8 mouse cellular contexts compared by ENCODE assay signal in genomic region chr2:93046509-93046835, GRCm38 (mm10). TPM values are rescaled to one million over a fixed set of nuclear protein-coding genes. Genes with fewer than 3 reads are reported as not detected.
A peak's percentile ranks its signal among the peaks of the same experiment; 100 is the strongest.
DNase-seq lines count a peak whose midpoint lies in the region; ATAC-seq and TF ChIP-seq lines count a peak whose summit lies in the region.

No protein-coding gene starts in this region.

- ATAC-seq in kidney, embryonic 15.5 days (replicated peaks; ENCODE audit: low FRiP score), result no peak
- no peak for ATAC-seq in hindbrain, embryonic 14.5 days (ENCODE audit: low FRiP score)
- no peak for ATAC-seq in midbrain, embryonic 14.5 days (ENCODE audit: low FRiP score, low TSS enrichment)
- ATAC-seq in erythroid progenitor cell, adult 5-6 weeks (replicated peaks; ENCODE audit: low FRiP score, poor library complexity, severe bottlenecking), result no peak

- TF ChIP-seq CTCF in bone marrow macrophage, adult 2 months (IDR thresholded peaks at IDR 0.05; ENCODE audit: low read depth, low read length), result no peak

- peak overlapping the region; percentile 94 for H3K27ac ChIP-seq in kidney, embryonic 15.5 days
- no peak overlapping the region for H3K27ac ChIP-seq in bone marrow macrophage, adult 2 months (ENCODE audit: insufficient read depth, low read depth, low read length)
- peak overlapping the region; percentile 93; the same call in 1 of the 2 replicates for H3K27ac ChIP-seq in hindbrain, embryonic 14.5 days
- no peak overlapping the region for H3K27ac ChIP-seq in midbrain, embryonic 14.5 days (replicated peaks; ENCODE audit: low read depth, low read length)

- H3K9ac ChIP-seq in kidney, embryonic 15.5 days, result peak overlapping the region; percentile 97
- H3K9ac ChIP-seq in hindbrain, embryonic 14.5 days, result peak overlapping the region; percentile 92; the same call in 1 of the 2 replicates
- no peak overlapping the region for H3K9ac ChIP-seq in midbrain, embryonic 14.5 days (replicated peaks; ENCODE audit: low read length)

- peak overlapping the region; percentile 86 for H3K4me3 ChIP-seq in kidney, embryonic 15.5 days (replicated peaks)
- peak overlapping the region; percentile 56; the same call in 1 of the 2 replicates for H3K4me3 ChIP-seq in bone marrow macrophage, adult 2 months (ENCODE audit: insufficient read depth, low read length)
- peak overlapping the region; percentile 70 for H3K4me3 ChIP-seq in hindbrain, embryonic 14.5 days (replicated peaks; ENCODE audit: low read length)
- peak overlapping the region; percentile 45 for H3K4me3 ChIP-seq in midbrain, embryonic 14.5 days (replicated peaks; ENCODE audit: low read depth, low read length)

- 0 out of 2 replicates have a peak, but pooled peaks cover 8% of the 10 kb centered on the region for H3K36me3 ChIP-seq in kidney, embryonic 15.5 days
- H3K36me3 ChIP-seq in hindbrain, embryonic 14.5 days (replicated peaks; ENCODE audit: control insufficient read depth, insufficient read depth), result no peaks in the 10 kb centered on the region
- H3K36me3 ChIP-seq in midbrain, embryonic 14.5 days (ENCODE audit: control insufficient read depth, insufficient read depth, low read length), result no peaks in the 10 kb centered on the region

- no peaks in the 10 kb centered on the region for H3K27me3 ChIP-seq in kidney, embryonic 15.5 days
- H3K27me3 ChIP-seq in hindbrain, embryonic 14.5 days (ENCODE audit: control insufficient read depth, insufficient read depth, low read length), result no peaks in the 10 kb centered on the region
- no peaks in the 10 kb centered on the region for H3K27me3 ChIP-seq in midbrain, embryonic 14.5 days (ENCODE audit: control insufficient read depth, insufficient read depth, low read length)

- no peak for DNase-seq in kidney, adult 8-10 months
- DNase-seq in hindbrain, embryonic 14.5 days (ENCODE audit: low spot score), result no peak
- DNase-seq in midbrain, embryonic 14.5 days, result no peak
- DNase-seq in urinary bladder, postnatal 4 days (ENCODE audit: low spot score in 2 of 2), result no peak
- no peak for DNase-seq in gastrocnemius, postnatal 25 days

- no peaks in the 10 kb centered on the region for H3K9me3 ChIP-seq in kidney, embryonic 15.5 days (replicated peaks)
- H3K9me3 ChIP-seq in hindbrain, embryonic 14.5 days (ENCODE audit: control insufficient read depth, low read length), result no peaks in the 10 kb centered on the region
- H3K9me3 ChIP-seq in midbrain, embryonic 14.5 days (ENCODE audit: control insufficient read depth, low read length), result no peaks in the 10 kb centered on the region

- no peak for TF ChIP-seq POLR2A in bone marrow macrophage, adult 2 months (IDR thresholded peaks at IDR 0.05; ENCODE audit: borderline replicate concordance, low read depth, low read length)

- 15% methylated on average over 5 of the region's 5 CpGs for WGBS in kidney, embryonic 15.5 days
- 17% methylated on average over 5 of the region's 5 CpGs for WGBS in hindbrain, embryonic 14.5 days
- 21% methylated on average over 5 of the region's 5 CpGs for WGBS in midbrain, embryonic 14.5 days

- H3K4me1 ChIP-seq in kidney, embryonic 15.5 days, result peaks cover 48% of the 10 kb centered on the region
- H3K4me1 ChIP-seq in bone marrow macrophage, adult 2 months (ENCODE audit: control insufficient read depth, insufficient read depth, low read length), result no peaks in the 10 kb centered on the region
- peaks cover 20% of the 10 kb centered on the region for H3K4me1 ChIP-seq in hindbrain, embryonic 14.5 days (replicated peaks; ENCODE audit: control insufficient read depth, insufficient read depth, low read length)
- H3K4me1 ChIP-seq in midbrain, embryonic 14.5 days (ENCODE audit: control insufficient read depth, insufficient read depth, low read length), result peaks cover 14% of the 10 kb centered on the region

- H3K4me2 ChIP-seq in kidney, embryonic 15.5 days, result peak overlapping the region; percentile 66
- peak overlapping the region; percentile 86 for H3K4me2 ChIP-seq in hindbrain, embryonic 14.5 days (replicated peaks)
- peak overlapping the region; percentile 66 for H3K4me2 ChIP-seq in midbrain, embryonic 14.5 days (ENCODE audit: low read length)

RNA-seq across cellular contexts. Expression of gene Prdm11, which starts 0.5 kb away (rescaled TPM):
- 5.5 and 7.1 TPM in 2 replicates for polyA plus RNA-seq in kidney, embryonic 15.5 days (2015; fragmentation: Nextera tagmentation; extraction: Ambion mirVana)
- 2.1 and 2.9 TPM in 2 replicates for polyA plus RNA-seq in bone marrow macrophage, adult 2 months (2012; ENCODE audit: insufficient read depth, insufficient read length, missing spikeins)
- 1.8 and 2.5 TPM in 2 replicates for polyA plus RNA-seq in hindbrain, embryonic 14.5 days (2014; fragmentation: Nextera tagmentation; extraction: Ambion mirVana)
- 2.4 and 2.6 TPM in 2 replicates for polyA plus RNA-seq in midbrain, embryonic 14.5 days (2014; fragmentation: Nextera tagmentation; extraction: Ambion mirVana)
- 0.84 and 2.2 TPM in 2 replicates for total RNA-seq in erythroid progenitor cell, adult 5-6 weeks (2015; ENCODE audit: low replicate concordance)
- 0.26 and 7.7 TPM in 2 replicates for total RNA-seq in erythroid progenitor cell, adult 5-6 weeks (2017; ENCODE audit: low replicate concordance)
- total RNA-seq in gastrocnemius, postnatal 25 days (2021), result 1 to 10 TPM; 1.2 to 1.3 TPM

Comparison
In these comparisons a context has a peak if more than half of its experiments do, and no peak if none do; other contexts are left out.
1. H3K27ac ChIP-seq: peak in kidney, embryonic 15.5 days (single experiment) and hindbrain, embryonic 14.5 days (single experiment); none in bone marrow macrophage, adult 2 months (single experiment) and midbrain, embryonic 14.5 days (single experiment).
2. Peak in every context shown above with its lines, with median percentiles within 50 percentile points of each other: H3K4me2 ChIP-seq and H3K4me3 ChIP-seq.